Mouse (Mus musculus): ENCODE results near the gene E130114P18Rik.

GRCm38 (mm10) chr4:97823512-97823911 is 45.6 kb upstream of the E130114P18Rik start:
- no peak for TF ChIP-seq GATA1 (IDR thresholded peaks at IDR 0.05; ENCODE audit: borderline replicate concordance, low read length)
- no peak for TF ChIP-seq FLI1 (IDR thresholded peaks at IDR 0.05; ENCODE audit: low read length)
